Mouse (Mus musculus): ENCODE measurements around the gene Akr1b10. TPM values are rescaled to one million over a fixed set of nuclear protein-coding genes. Genes with fewer than 3 reads are reported as not detected.
"Not testable (repeated sequence)": the region's sequence is repeated elsewhere in the genome, so short reads cannot be mapped to it uniquely, and the experiment has no call there.

Gene Akr1b10
- polyA plus RNA-seq, 1 experiment from 2014 or later, result 16.9 TPM

DNA sequence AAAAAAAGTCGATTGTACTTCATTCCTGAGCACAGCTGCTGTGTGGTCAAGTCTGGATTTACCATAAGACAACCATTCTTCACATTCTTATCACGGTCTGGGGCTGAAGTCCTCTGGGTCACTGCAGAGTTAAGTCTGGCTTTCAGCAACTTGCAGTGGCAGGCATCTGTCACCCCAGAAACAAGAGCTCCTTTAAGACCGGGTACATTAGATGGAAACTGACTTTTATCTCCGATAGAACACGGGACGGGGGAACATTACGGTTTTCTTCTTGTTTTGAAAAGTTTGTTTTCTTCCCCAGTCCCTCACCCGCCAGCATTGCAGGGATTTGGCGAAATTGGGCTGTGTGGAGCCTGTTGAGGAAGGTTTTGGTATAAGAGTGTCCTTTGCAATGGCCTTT, 28.2 kb upstream of the Akr1b10 start:
- ATAC-seq (replicated peaks; ENCODE audit: insufficient number of reproducible peaks, low FRiP score, low TSS enrichment, low read depth), result no peak
- no peaks in the 10 kb centered on the region for H3K9me3 ChIP-seq (replicated peaks; ENCODE audit: control insufficient read depth, low read length)
- no peaks in the 10 kb centered on the region for H3K27me3 ChIP-seq (ENCODE audit: control insufficient read depth, insufficient read depth, low read length)
- no peak overlapping the region for H3K9ac ChIP-seq (replicated peaks; ENCODE audit: low read length)
- H3K27ac ChIP-seq (replicated peaks; ENCODE audit: low read depth, low read length), result no peak overlapping the region
- H3K4me1 ChIP-seq (ENCODE audit: control insufficient read depth, insufficient read depth, low read length), result no peaks in the 10 kb centered on the region
- H3K4me2 ChIP-seq (ENCODE audit: low read depth, low read length), result no peak overlapping the region
- WGBS, result 83% methylated on average over 9 of the region's 9 CpGs
- no peak for DNase-seq (ENCODE audit: low spot score)
- H3K36me3 ChIP-seq (replicated peaks; ENCODE audit: control insufficient read depth, insufficient read depth, low read depth, low read length), result no peaks in the 10 kb centered on the region
- H3K4me3 ChIP-seq (ENCODE audit: low read depth, low read length), result no peak overlapping the region

GRCm38 (mm10) chr6:34364217-34365136, 19.5 kb upstream of the Akr1b10 start:
- Histone ChIP-seq H3K4me3 (ENCODE audit: low read depth, low read length) (no peak overlapping the region), H3K9me3 (replicated peaks; ENCODE audit: control insufficient read depth, low read length) (no peaks in the 10 kb centered on the region), H3K4me2 (ENCODE audit: low read depth, low read length) (no peak overlapping the region), H3K27ac (replicated peaks; ENCODE audit: low read depth, low read length) (no peak overlapping the region), H3K36me3 (replicated peaks; ENCODE audit: control insufficient read depth, insufficient read depth, low read depth, low read length) (no peaks in the 10 kb centered on the region), H3K9ac (replicated peaks; ENCODE audit: low read length) (no peak overlapping the region), H3K27me3 (ENCODE audit: control insufficient read depth, insufficient read depth, low read length) (no peaks in the 10 kb centered on the region), H3K4me1 (ENCODE audit: control insufficient read depth, insufficient read depth, low read length) (no peaks in the 10 kb centered on the region)
- WGBS, result 75% methylated on average over 12 of the region's 12 CpGs
- DNase-seq (ENCODE audit: low spot score), result no peak
- no peak for ATAC-seq (replicated peaks; ENCODE audit: insufficient number of reproducible peaks, low FRiP score, low TSS enrichment, low read depth)

- 81% methylated on average over 9 of the region's 9 CpGs for WGBS
- no peak for DNase-seq (ENCODE audit: low spot score)
Observed at GRCm38 (mm10) chr6:34367998-34368397, 16.0 kb upstream of the Akr1b10 start.

GRCm38 (mm10) chr6:34370081-34370480, 13.9 kb upstream of the Akr1b10 start:
- H3K4me2 ChIP-seq (ENCODE audit: low read depth, low read length), result no peak overlapping the region
- no peak for DNase-seq (ENCODE audit: low spot score)
- WGBS, result 84% methylated on average over 8 of the region's 8 CpGs

More at GRCm38 (mm10) chr6:34367998-34368397, 16.0 kb upstream of the Akr1b10 start:
- Histone ChIP-seq H3K9me3 (replicated peaks; ENCODE audit: control insufficient read depth, low read length) (no peaks in the 10 kb centered on the region), H3K36me3 (replicated peaks; ENCODE audit: control insufficient read depth, insufficient read depth, low read depth, low read length) (no peaks in the 10 kb centered on the region), H3K4me1 (ENCODE audit: control insufficient read depth, insufficient read depth, low read length) (no peaks in the 10 kb centered on the region), H3K27me3 (ENCODE audit: control insufficient read depth, insufficient read depth, low read length) (no peaks in the 10 kb centered on the region), H3K4me2 (ENCODE audit: low read depth, low read length) (no peak overlapping the region), H3K27ac (replicated peaks; ENCODE audit: low read depth, low read length) (no peak overlapping the region), H3K9ac (replicated peaks; ENCODE audit: low read length) (no peak overlapping the region), H3K4me3 (ENCODE audit: low read depth, low read length) (no peak overlapping the region)
- ATAC-seq (replicated peaks; ENCODE audit: insufficient number of reproducible peaks, low FRiP score, low TSS enrichment, low read depth), result no peak

DNA sequence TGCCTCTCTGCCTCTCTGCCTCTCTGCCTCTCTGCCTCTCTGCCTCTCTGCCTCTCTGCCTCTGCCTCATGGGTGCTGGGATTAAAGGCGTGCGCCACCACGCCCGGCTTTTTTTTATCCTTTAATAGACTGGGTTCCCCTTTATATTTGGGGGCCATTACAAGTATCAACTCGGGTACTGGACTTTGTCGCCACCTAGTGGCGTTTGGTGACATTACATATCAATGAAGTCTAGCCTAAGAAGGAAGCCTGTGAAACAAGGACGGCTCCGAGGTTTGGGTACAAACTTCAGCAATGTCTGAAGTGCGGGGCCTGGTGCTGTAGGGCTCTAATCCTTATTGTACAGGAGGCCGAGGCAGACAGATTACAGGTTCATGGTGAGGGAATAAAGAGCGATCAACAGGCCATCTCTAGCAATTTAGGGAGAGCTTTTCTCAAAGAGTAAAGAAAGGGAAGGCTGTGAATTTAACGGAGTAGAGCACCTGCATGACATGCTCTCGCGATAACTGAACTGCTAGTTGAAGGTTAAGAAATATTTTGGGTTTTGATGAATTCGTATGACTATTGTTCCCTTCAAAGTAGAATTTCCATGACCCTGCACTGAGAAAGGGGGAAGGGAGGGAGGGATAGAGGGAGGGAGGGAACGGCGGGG, 12.2 kb upstream of the Akr1b10 start:
- Histone ChIP-seq H3K4me3 (ENCODE audit: low read depth, low read length) (no peak overlapping the region), H3K27me3 (ENCODE audit: control insufficient read depth, insufficient read depth, low read length) (no peaks in the 10 kb centered on the region), H3K9ac (replicated peaks; ENCODE audit: low read length) (peak overlapping the region; percentile 39; the same call in 1 of the 2 replicates), H3K4me1 (ENCODE audit: control insufficient read depth, insufficient read depth, low read length) (no peaks in the 10 kb centered on the region), H3K9me3 (replicated peaks; ENCODE audit: control insufficient read depth, low read length) (no peaks in the 10 kb centered on the region), H3K36me3 (replicated peaks; ENCODE audit: control insufficient read depth, insufficient read depth, low read depth, low read length) (no peaks in the 10 kb centered on the region), H3K4me2 (ENCODE audit: low read depth, low read length) (no peak overlapping the region), H3K27ac (replicated peaks; ENCODE audit: low read depth, low read length) (no peak overlapping the region)
- no peak; the same call in 1 of the 2 replicates for ATAC-seq (replicated peaks; ENCODE audit: insufficient number of reproducible peaks, low FRiP score, low TSS enrichment, low read depth)
- 31% methylated on average over 18 of the region's 18 CpGs for WGBS
- peak; percentile 92 for DNase-seq (ENCODE audit: low spot score)

More at GRCm38 (mm10) chr6:34370081-34370480, 13.9 kb upstream of the Akr1b10 start:
- ATAC-seq (replicated peaks; ENCODE audit: insufficient number of reproducible peaks, low FRiP score, low TSS enrichment, low read depth), result no peak
- Histone ChIP-seq H3K9me3 (replicated peaks; ENCODE audit: control insufficient read depth, low read length) (no peaks in the 10 kb centered on the region), H3K27ac (replicated peaks; ENCODE audit: low read depth, low read length) (no peak overlapping the region), H3K9ac (replicated peaks; ENCODE audit: low read length) (no peak overlapping the region), H3K27me3 (ENCODE audit: control insufficient read depth, insufficient read depth, low read length) (no peaks in the 10 kb centered on the region), H3K4me1 (ENCODE audit: control insufficient read depth, insufficient read depth, low read length) (no peaks in the 10 kb centered on the region), H3K4me3 (ENCODE audit: low read depth, low read length) (no peak overlapping the region), H3K36me3 (replicated peaks; ENCODE audit: control insufficient read depth, insufficient read depth, low read depth, low read length) (no peaks in the 10 kb centered on the region)

- ATAC-seq (replicated peaks; ENCODE audit: insufficient number of reproducible peaks, low FRiP score, low TSS enrichment, low read depth) (no peak), DNase-seq (ENCODE audit: low spot score) (no peak)
- 83% methylated on average over 7 of the region's 7 CpGs for whole genome bisulfite sequencing
- Histone ChIP-seq H3K27me3 (ENCODE audit: control insufficient read depth, insufficient read depth, low read length) (no peaks in the 10 kb centered on the region), H3K27ac (replicated peaks; ENCODE audit: low read depth, low read length) (no peak overlapping the region), H3K4me3 (ENCODE audit: low read depth, low read length) (no peak overlapping the region), H3K9me3 (replicated peaks; ENCODE audit: control insufficient read depth, low read length) (no peaks in the 10 kb centered on the region), H3K4me1 (ENCODE audit: control insufficient read depth, insufficient read depth, low read length) (no peaks in the 10 kb centered on the region), H3K4me2 (ENCODE audit: low read depth, low read length) (no peak overlapping the region), H3K36me3 (replicated peaks; ENCODE audit: control insufficient read depth, insufficient read depth, low read depth, low read length) (no peaks in the 10 kb centered on the region), H3K9ac (replicated peaks; ENCODE audit: low read length) (no peak overlapping the region)
Observed at GRCm38 (mm10) chr6:34373841-34374240, 10.2 kb upstream of the Akr1b10 start.

- not testable (repeated sequence) for H3K4me1 ChIP-seq (ENCODE audit: control insufficient read depth, insufficient read depth, low read length); H3K36me3 ChIP-seq (replicated peaks; ENCODE audit: control insufficient read depth, insufficient read depth, low read depth, low read length); ATAC-seq (replicated peaks; ENCODE audit: insufficient number of reproducible peaks, low FRiP score, low TSS enrichment, low read depth); DNase-seq (ENCODE audit: low spot score); H3K4me2 ChIP-seq (ENCODE audit: low read depth, low read length); H3K4me3 ChIP-seq (ENCODE audit: low read depth, low read length); H3K9ac ChIP-seq (replicated peaks; ENCODE audit: low read length); H3K27ac ChIP-seq (replicated peaks; ENCODE audit: low read depth, low read length); H3K9me3 ChIP-seq (replicated peaks; ENCODE audit: control insufficient read depth, low read length); H3K27me3 ChIP-seq (ENCODE audit: control insufficient read depth, insufficient read depth, low read length)
- WGBS, result 83% methylated on average over 5 of the region's 5 CpGs
Observed at GRCm38 (mm10) chr6:34375888-34376287, 8.1 kb upstream of the Akr1b10 start.

DNA sequence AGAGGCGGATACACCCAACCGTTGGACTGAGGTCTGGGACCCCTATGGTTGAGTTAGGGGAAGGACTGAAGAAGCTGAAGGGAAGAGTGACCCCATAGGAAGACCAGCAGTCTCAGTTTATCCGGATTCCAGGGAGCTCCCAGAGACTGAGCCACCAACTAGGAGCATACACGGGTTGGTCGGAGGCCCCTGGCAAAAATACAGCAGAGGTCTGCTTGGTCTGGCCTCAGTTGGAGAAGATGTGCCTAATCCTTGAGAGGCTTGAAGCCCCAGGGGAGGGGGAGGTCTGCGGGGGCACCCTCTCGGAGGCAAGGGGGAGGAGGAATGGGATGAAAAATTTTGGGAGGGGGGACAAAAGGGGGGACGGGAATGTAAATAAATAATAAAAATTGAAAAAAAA, 617 bp upstream of the Akr1b10 start:
- Histone ChIP-seq H3K4me2 (ENCODE audit: low read depth, low read length) (no peak overlapping the region), H3K9me3 (replicated peaks; ENCODE audit: control insufficient read depth, low read length) (no peaks in the 10 kb centered on the region)
- no peak for ATAC-seq (replicated peaks; ENCODE audit: insufficient number of reproducible peaks, low FRiP score, low TSS enrichment, low read depth)

More for the DNA sequence above, 617 bp upstream of the Akr1b10 start:
- no peaks in the 10 kb centered on the region for H3K36me3 ChIP-seq (replicated peaks; ENCODE audit: control insufficient read depth, insufficient read depth, low read depth, low read length)
- no peak overlapping the region for H3K9ac ChIP-seq (replicated peaks; ENCODE audit: low read length)
- no peaks in the 10 kb centered on the region for H3K4me1 ChIP-seq (ENCODE audit: control insufficient read depth, insufficient read depth, low read length)
- no peaks in the 10 kb centered on the region for H3K27me3 ChIP-seq (ENCODE audit: control insufficient read depth, insufficient read depth, low read length)
- DNase-seq (ENCODE audit: low spot score), result no peak
- 32% methylated on average over 8 of the region's 8 CpGs for WGBS
- no peak overlapping the region for H3K4me3 ChIP-seq (ENCODE audit: low read depth, low read length)
- H3K27ac ChIP-seq (replicated peaks; ENCODE audit: low read depth, low read length), result no peak overlapping the region

All from embryonic facial prominence, embryonic 11.5 days (tissue).